Mouse (Mus musculus): ENCODE measurements around the gene Vezf1. TPM values are rescaled to one million over a fixed set of nuclear protein-coding genes. Genes with fewer than 3 reads are reported as not detected.

Gene Vezf1
- total and polyA plus RNA-seq, 3 experiments = 7.4 to 11.4 (median 9.8) TPM

DNA sequence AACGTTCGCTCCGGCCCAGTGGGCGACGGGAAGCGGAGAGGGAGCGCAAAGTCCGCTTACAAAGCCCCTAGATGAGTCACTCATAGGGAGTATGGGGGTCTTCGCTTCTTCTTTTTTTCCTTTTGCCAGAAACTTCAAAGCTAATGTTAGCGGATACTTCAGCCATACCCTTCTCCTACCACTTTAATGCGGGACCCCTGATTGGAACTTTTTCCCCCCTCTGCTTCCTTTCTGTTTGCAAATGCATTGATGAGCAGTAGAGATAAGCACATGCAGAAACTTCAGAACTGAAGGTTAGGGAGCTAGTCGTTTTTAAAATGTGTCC is 1.1 kb downstream of the Vezf1 start:
- Histone ChIP-seq H3K4me3 (replicated peaks in 1 of 3; ENCODE audit: low read depth in 2 of 3, low read length in 2 of 3, poor library complexity in 1 of 3) (peak overlapping the region; percentile 41 to 84 (median 79)), H3K9ac (ENCODE audit: insufficient read depth, low read depth) (peak overlapping the region; percentile 98), H3K27ac (ENCODE audit: insufficient read depth, low read depth) (no peak overlapping the region), H3K4me2 (ENCODE audit: insufficient read depth, low read depth, poor library complexity, severe bottlenecking) (peak overlapping the region; percentile 98), H3K4me1 (ENCODE audit: control insufficient read depth in 1 of 2, insufficient read depth in 2 of 2) (peaks cover 4 to 30% of the 10 kb centered on the region in 2 experiments; a peak in 3 of 4 replicates), H3K27me3 (replicated peaks) (no peaks in the 10 kb centered on the region), H3K9me3 (replicated peaks; ENCODE audit: low read length) (no peaks in the 10 kb centered on the region), H3K79me2 (replicated peaks; ENCODE audit: control insufficient read depth, extremely low read depth, insufficient read depth, poor library complexity, severe bottlenecking) (peaks cover 43% of the 10 kb centered on the region), H3K36me3 (replicated peaks in 1 of 2; ENCODE audit: control insufficient read depth in 1 of 2, insufficient read depth in 1 of 2, low read length in 1 of 2) (peaks cover 9 to 12% of the 10 kb centered on the region in 2 experiments)
- in situ Hi-C loops (cut with MboI; ENCODE audit: low pct_ligation_motif_present, low pct_unique_long_range_greater_than_20kb, low sequenced_read_pairs) (no loop called here), dilution Hi-C loops (cut with MboI; ENCODE audit: extremely low pct_ligation_motif_present, extremely low pct_unique_long_range_greater_than_20kb, low sequenced_read_pairs) (loop anchor here (25.0 kb wide), 1 partner anchor 118 kb away; no protein-coding TSS in a partner anchor)
- no peak for DNase-seq (ENCODE audit: extremely low read depth)
- 0 out of 2 replicates have a peak, but pooled peaks have one; percentile 23 for TF ChIP-seq ZMIZ1 (IDR thresholded peaks at IDR 0.05; ENCODE audit: low read depth, low read length)
- no peak for TF ChIP-seq NRF1 (IDR thresholded peaks at IDR 0.05; ENCODE audit: low read depth, low read length)
- peak; percentile 4; the same call in 1 of the 2 replicates for TF ChIP-seq CHD2 (IDR thresholded peaks at IDR 0.05; ENCODE audit: low read length)

DNA sequence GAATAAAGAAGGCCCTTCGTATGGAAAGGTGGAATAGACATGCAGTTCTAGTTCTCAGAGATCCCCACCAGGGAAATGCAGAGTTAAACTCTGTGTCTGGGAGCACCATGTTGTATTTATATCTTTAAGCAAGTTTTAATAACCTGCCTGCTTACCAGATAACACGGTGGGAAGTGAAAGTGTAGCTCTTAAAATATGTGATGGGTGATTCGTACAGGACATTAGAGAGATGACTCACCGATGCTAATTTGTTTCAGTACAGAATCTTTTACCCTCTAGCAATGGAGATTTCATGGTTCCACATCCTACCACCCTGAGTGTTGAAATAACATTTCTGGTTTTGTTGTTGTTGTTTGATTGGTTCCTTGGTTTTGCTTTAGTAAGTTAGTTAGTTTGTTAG is 2.3 kb downstream of the Vezf1 start:
- Histone ChIP-seq H3K9me3 (replicated peaks; ENCODE audit: low read length) (no peaks in the 10 kb centered on the region), H3K27me3 (replicated peaks) (no peaks in the 10 kb centered on the region), H3K36me3 (replicated peaks in 1 of 2; ENCODE audit: control insufficient read depth in 1 of 2, insufficient read depth in 1 of 2, low read length in 1 of 2) (peaks cover 15 to 23% of the 10 kb centered on the region in 2 experiments), H3K4me3 (replicated peaks in 1 of 3; ENCODE audit: low read depth in 2 of 3, low read length in 2 of 3, poor library complexity in 1 of 3) (no peak overlapping the region), H3K9ac (ENCODE audit: insufficient read depth, low read depth) (no peak overlapping the region), H3K4me1 (ENCODE audit: control insufficient read depth in 1 of 2, insufficient read depth in 2 of 2) (peaks cover 4 to 30% of the 10 kb centered on the region in 2 experiments; a peak in 3 of 4 replicates), H3K27ac (ENCODE audit: insufficient read depth, low read depth) (no peak overlapping the region), H3K4me2 (ENCODE audit: insufficient read depth, low read depth, poor library complexity, severe bottlenecking) (peak overlapping the region; percentile 86), H3K79me2 (replicated peaks; ENCODE audit: control insufficient read depth, extremely low read depth, insufficient read depth, poor library complexity, severe bottlenecking) (peaks cover 47% of the 10 kb centered on the region)
- in situ Hi-C loops (cut with MboI; ENCODE audit: low pct_ligation_motif_present, low pct_unique_long_range_greater_than_20kb, low sequenced_read_pairs) (no loop called here), dilution Hi-C loops (cut with MboI; ENCODE audit: extremely low pct_ligation_motif_present, extremely low pct_unique_long_range_greater_than_20kb, low sequenced_read_pairs) (loop anchor here (25.0 kb wide), 1 partner anchor 117 kb away; no protein-coding TSS in a partner anchor)
- DNase-seq (ENCODE audit: extremely low read depth) = peak; percentile 45
- peak; percentile 46 for TF ChIP-seq MYC (IDR thresholded peaks at IDR 0.05; ENCODE audit: low read depth, low read length)
- 0 out of 2 replicates have a peak, but pooled peaks have one; percentile 20 for TF ChIP-seq TCF12 (IDR thresholded peaks at IDR 0.05; ENCODE audit: low read depth, low read length)
- no peak for TF ChIP-seq ZC3H11A (IDR thresholded peaks at IDR 0.05; ENCODE audit: low read depth, low read length)
- 0 out of 2 replicates have a peak, but pooled peaks have one; percentile 36 for TF ChIP-seq RCOR1 (conservative IDR thresholded peaks at IDR 0.05; ENCODE audit: low read depth, low read length)
- TF ChIP-seq JUN (IDR thresholded peaks at IDR 0.05; ENCODE audit: insufficient read depth, low read depth, low read length) = peak; percentile 92
- TF ChIP-seq USF2 (conservative IDR thresholded peaks at IDR 0.05; ENCODE audit: low read depth, low read length) = no peak
- TF ChIP-seq ELF1 (IDR thresholded peaks at IDR 0.05; ENCODE audit: low read depth, low read length) = no peak; the same call in 1 of the 2 replicates
- peak; percentile 77 for TF ChIP-seq BHLHE40 (IDR thresholded peaks at IDR 0.05; ENCODE audit: low read depth, low read length)
- TF ChIP-seq UBTF (IDR thresholded peaks at IDR 0.05; ENCODE audit: low read depth, low read length) = no peak
- TF ChIP-seq ZKSCAN1 (IDR thresholded peaks at IDR 0.05; ENCODE audit: borderline replicate concordance, low read depth, low read length) = no peak
- TF ChIP-seq ZNF384 (IDR thresholded peaks at IDR 0.05; ENCODE audit: low read depth, low read length) = peak; percentile 43
- peak; percentile 76 for TF ChIP-seq ETS1 (conservative IDR thresholded peaks at IDR 0.05; ENCODE audit: low read depth, low read length)
- no peak for TF ChIP-seq TBP (conservative IDR thresholded peaks at IDR 0.05; ENCODE audit: low read depth, low read length)
- TF ChIP-seq MAX (IDR thresholded peaks at IDR 0.05; ENCODE audit: low read length) = peak; percentile 40; the same call in 1 of the 2 replicates
- no peak; the same call in 1 of the 2 replicates for TF ChIP-seq CHD1 (IDR thresholded peaks at IDR 0.05; ENCODE audit: low read depth, low read length)
- peak; percentile 86 for TF ChIP-seq SIN3A (IDR thresholded peaks at IDR 0.05; ENCODE audit: low read length)
- peak; percentile 90 for TF ChIP-seq IRF4 (IDR thresholded peaks at IDR 0.05; ENCODE audit: low read depth, low read length)
- TF ChIP-seq E2F4 (IDR thresholded peaks at IDR 0.05; ENCODE audit: insufficient replicate concordance, low read depth, low read length) = 0 out of 2 replicates have a peak, but pooled peaks have one; percentile 49
- TF ChIP-seq MAZ (IDR thresholded peaks at IDR 0.05; ENCODE audit: low read depth, low read length) = peak; percentile 66; the same call in 1 of the 2 replicates
- TF ChIP-seq CTCF (conservative IDR thresholded peaks at IDR 0.05 in 1 of 2, IDR thresholded peaks at IDR 0.05 in 1 of 2; ENCODE audit: low read depth in 2 of 2, low read length in 2 of 2) = no peak
- peak; percentile 20; the same call in 1 of the 2 replicates for TF ChIP-seq HCFC1 (IDR thresholded peaks at IDR 0.05; ENCODE audit: low read depth, low read length)
- no peak for TF ChIP-seq SMC3 (IDR thresholded peaks at IDR 0.05; ENCODE audit: low read depth, low read length)
- TF ChIP-seq MAFK (IDR thresholded peaks at IDR 0.05; ENCODE audit: insufficient replicate concordance, low read length) = peak; percentile 30; the same call in 1 of the 2 replicates
- TF ChIP-seq MXI1 (IDR thresholded peaks at IDR 0.05; ENCODE audit: low read depth, low read length) = no peak; the same call in 1 of the 2 replicates
- no peak for TF ChIP-seq KAT2A (IDR thresholded peaks at IDR 0.05; ENCODE audit: insufficient replicate concordance, low read length)
- no peak for TF ChIP-seq GABPA (IDR thresholded peaks at IDR 0.05; ENCODE audit: insufficient replicate concordance, low read depth, low read length)
- TF ChIP-seq POLR2AphosphoS2 (IDR thresholded peaks at IDR 0.05; ENCODE audit: low read depth, low read length) = no peak
- no peak for TF ChIP-seq NRF1 (IDR thresholded peaks at IDR 0.05; ENCODE audit: low read depth, low read length)
- TF ChIP-seq PAX5 (IDR thresholded peaks at IDR 0.05; ENCODE audit: low read length) = no peak
- TF ChIP-seq RAD21 (IDR thresholded peaks at IDR 0.05; ENCODE audit: low read depth, low read length) = no peak; the same call in none of the 2 replicates
